Mouse (Mus musculus) ES-Bruce4 (cell line): ENCODE measurements around the gene Tnr. TPM values are rescaled to one million over a fixed set of nuclear protein-coding genes. Genes with fewer than 3 reads are reported as not detected.

Experiments
- H3K27ac ChIP-seq: 2 replicates; pipeline ENCODE4 v1.5.1; 2012; ENCODE audit warnings: low read length, inconsistent platforms; ENCODE audit not compliant: insufficient read depth
- H3K27me3 ChIP-seq: 2 replicates; pipeline ENCODE4 v1.6.1; 2012; ENCODE audit warnings: mild to moderate bottlenecking, low read length, inconsistent platforms; ENCODE audit not compliant: control insufficient read depth, poor library complexity, insufficient read depth, severe bottlenecking
- H3K36me3 ChIP-seq: 2 replicates; pipeline ENCODE4 v1.6.1; 2012; ENCODE audit warnings: inconsistent platforms, mild to moderate bottlenecking, low read length, moderate library complexity; ENCODE audit not compliant: control insufficient read depth, poor library complexity, insufficient read depth, severe bottlenecking
- H3K4me1 ChIP-seq: one replicate; pipeline ENCODE4 v1.8.1; 2011; ENCODE audit warnings: low read length; ENCODE audit not compliant: control insufficient read depth, insufficient read depth
- H3K4me3 ChIP-seq: 2 replicates; pipeline ENCODE4 v1.5.1; 2011; ENCODE audit warnings: low read depth, mild to moderate bottlenecking, low read length
- H3K9ac ChIP-seq: 2 replicates; pipeline ENCODE4 v1.6.1; 2012; ENCODE audit warnings: low read depth, mild to moderate bottlenecking, inconsistent platforms; ENCODE audit not compliant: poor library complexity, severe bottlenecking
- H3K9me3 ChIP-seq: replicated peaks from 2 replicates; pipeline ENCODE4 v1.6.1; 2012; ENCODE audit warnings: mild to moderate bottlenecking, low read length, inconsistent platforms; ENCODE audit not compliant: control insufficient read depth, poor library complexity, insufficient read depth, severe bottlenecking
- CTCF ChIP-seq: IDR thresholded peaks from one replicate; pipeline ENCODE4 v1.8.1; 2011; ENCODE audit warnings: low read depth, low read length
- EP300 ChIP-seq: IDR thresholded peaks from 2 replicates; pipeline ENCODE4 v1.6.1; 2011; ENCODE audit warnings: low read depth, low read length; ENCODE audit not compliant: insufficient read depth
- POLR2A ChIP-seq: IDR thresholded peaks from one replicate; pipeline ENCODE4 v1.8.1; 2011; ENCODE audit warnings: low read length; ENCODE audit not compliant: insufficient read depth
- polyA plus RNA-seq: library from polyadenylated mRNA; stranded (reverse); fragments of >200 nt; gene quantifications from 2 replicates; pipeline ENCODE4 v1.2.4, GENCODE M21; 2011; ENCODE audit warnings: low read depth; ENCODE audit not compliant: missing spikeins, insufficient read depth, insufficient read length

Gene Tnr
- polyA plus RNA-seq, 1 experiment: not detected

- Histone ChIP-seq H3K27ac (no peak overlapping the region), H3K9ac (no peak overlapping the region), H3K4me1 (no peaks in the 10 kb centered on the region), H3K36me3 (no peaks in the 10 kb centered on the region), H3K27me3 (no peaks in the 10 kb centered on the region; the same call in 1 of the 2 replicates), H3K4me3 (no peak overlapping the region), H3K9me3 (no peaks in the 10 kb centered on the region)
- TF ChIP-seq CTCF (no peak), EP300 (no peak), POLR2A (no peak)
These were observed 295.9 kb downstream of the Tnr start for GRCm38 (mm10) chr1:159819511-159819910.

DNA sequence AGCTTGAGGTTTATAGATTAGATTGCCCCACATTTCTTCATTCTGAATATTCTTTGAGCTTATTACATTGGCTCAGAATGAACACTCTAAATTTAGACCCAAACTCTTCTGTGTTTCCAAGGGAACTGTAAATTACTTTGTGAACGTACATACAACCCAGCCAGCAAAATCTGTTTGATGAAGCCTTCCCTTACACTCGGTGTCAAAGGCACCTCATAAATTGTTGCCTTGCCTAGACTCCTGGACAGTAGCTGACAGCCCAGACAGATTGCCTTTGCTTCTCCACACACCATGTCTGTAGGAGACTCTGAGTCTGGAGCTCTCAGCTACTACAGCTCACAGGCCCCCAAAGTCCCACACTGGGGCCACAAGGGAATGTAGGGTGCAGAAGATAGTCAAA, 298.8 kb downstream of the Tnr start:
- Histone ChIP-seq H3K9me3 (no peaks in the 10 kb centered on the region), H3K9ac (no peak overlapping the region), H3K4me3 (no peak overlapping the region), H3K36me3 (no peaks in the 10 kb centered on the region), H3K4me1 (no peaks in the 10 kb centered on the region), H3K27me3 (no peaks in the 10 kb centered on the region; the same call in 1 of the 2 replicates), H3K27ac (no peak overlapping the region)
- TF ChIP-seq CTCF (no peak), POLR2A (no peak), EP300 (no peak)

- Histone ChIP-seq H3K9ac (no peak overlapping the region), H3K4me1 (no peaks in the 10 kb centered on the region), H3K9me3 (no peaks in the 10 kb centered on the region), H3K27me3 (no peaks in the 10 kb centered on the region; the same call in 1 of the 2 replicates), H3K4me3 (no peak overlapping the region), H3K36me3 (no peaks in the 10 kb centered on the region), H3K27ac (no peak overlapping the region)
- TF ChIP-seq EP300: no peak
- no peak for TF ChIP-seq CTCF
- TF ChIP-seq POLR2A: no peak
These were observed 305.0 kb downstream of the Tnr start for GRCm38 (mm10) chr1:159828531-159828930.

DNA sequence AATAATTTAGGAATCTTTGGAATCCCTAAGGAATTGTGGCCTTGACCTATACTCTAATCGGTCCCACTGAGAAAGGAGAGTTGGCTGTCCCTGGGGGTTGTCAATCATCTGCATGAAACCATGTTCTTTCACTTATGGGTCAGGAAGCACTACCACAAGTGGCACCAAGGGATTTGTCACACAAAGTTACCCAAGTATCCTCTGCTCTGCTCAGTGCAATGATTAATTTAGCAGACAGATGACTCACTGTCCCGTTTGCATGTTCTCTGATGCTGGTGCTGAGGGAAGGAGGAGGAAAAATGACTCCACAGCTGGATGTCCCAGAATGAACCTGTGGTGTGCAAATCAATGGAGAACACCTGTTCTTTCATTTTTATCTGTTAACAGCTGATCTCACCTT, 309.6 kb downstream of the Tnr start:
- TF ChIP-seq EP300: no peak
- no peak for TF ChIP-seq CTCF
- no peak for TF ChIP-seq POLR2A
- no peak overlapping the region for H3K27ac ChIP-seq
- no peaks in the 10 kb centered on the region for H3K27me3 ChIP-seq
- H3K4me3 ChIP-seq: no peak overlapping the region
- H3K9me3 ChIP-seq: no peaks in the 10 kb centered on the region
- H3K4me1 ChIP-seq: no peaks in the 10 kb centered on the region
- no peaks in the 10 kb centered on the region for H3K36me3 ChIP-seq
- H3K9ac ChIP-seq: no peak overlapping the region

GRCm38 (mm10) chr1:159833646-159834338, 310.2 kb downstream of the Tnr start:
- TF ChIP-seq EP300: no peak
- TF ChIP-seq POLR2A: no peak
- TF ChIP-seq CTCF: no peak
- Histone ChIP-seq H3K9me3 (no peaks in the 10 kb centered on the region), H3K27ac (no peak overlapping the region), H3K4me3 (no peak overlapping the region), H3K36me3 (no peaks in the 10 kb centered on the region), H3K9ac (no peak overlapping the region), H3K27me3 (no peaks in the 10 kb centered on the region), H3K4me1 (no peaks in the 10 kb centered on the region)

- Histone ChIP-seq H3K27me3 (no peaks in the 10 kb centered on the region), H3K9me3 (no peaks in the 10 kb centered on the region), H3K27ac (no peak overlapping the region), H3K4me1 (no peaks in the 10 kb centered on the region), H3K36me3 (no peaks in the 10 kb centered on the region), H3K4me3 (no peak overlapping the region), H3K9ac (no peak overlapping the region)
- no peak for TF ChIP-seq POLR2A
These were observed 311.6 kb downstream of the Tnr start for GRCm38 (mm10) chr1:159835126-159835525.
